Mouse (Mus musculus): ENCODE data around the gene 1700016H13Rik.

- TF ChIP-seq CTCF (IDR thresholded peaks at IDR 0.05): no peak
- no peak for TF ChIP-seq EP300 (IDR thresholded peaks at IDR 0.05)
Observed at GRCm38 (mm10) chr5:103699537-103699936, 43.7 kb upstream of the 1700016H13Rik start.
